In the genomic region with DNA sequence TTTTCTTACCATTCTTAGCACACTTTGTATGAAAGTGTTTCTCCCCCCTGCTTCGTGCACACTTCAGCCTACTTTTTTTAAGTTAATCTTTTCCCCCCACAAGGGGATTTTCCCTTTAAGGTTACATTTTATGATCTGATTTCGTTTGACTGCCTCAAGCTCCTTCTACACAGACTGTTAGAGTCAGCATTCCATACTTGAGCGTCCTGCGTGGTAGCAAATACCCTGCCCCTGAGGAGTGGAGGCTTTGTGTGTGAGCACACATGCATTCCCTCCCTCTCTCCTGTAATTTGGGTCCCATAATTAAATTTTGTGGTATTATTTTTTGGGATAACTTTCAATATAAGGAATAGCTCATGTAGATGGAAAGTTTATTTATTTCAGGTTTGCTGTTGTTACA, we compare ENCODE assay signal across 16 mouse cellular contexts.
DNase-seq lines count a peak whose midpoint lies in the region; ATAC-seq and TF ChIP-seq lines count a peak whose summit lies in the region.
"Had no signal": no experiment of that assay in that cellular context is flagged by ENCODE, and none has a peak within 500 bp of the region (broad histone marks: within the 10 kb centered on the region; RNA-seq: fewer than 3 reads in every experiment).

No protein-coding gene starts in this region.

- WGBS in kidney, adult 2 months, result 26% methylated on average over 4 of the region's 4 CpGs
- WGBS in limb, embryonic 14.5 days, result 5% methylated on average over 4 of the region's 4 CpGs
- 73% methylated on average over 4 of the region's 4 CpGs for WGBS in hindbrain, embryonic 13.5 days

- H3K9me3 ChIP-seq in limb, embryonic 14.5 days (ENCODE audit: control insufficient read depth, low read length), result no peaks in the 10 kb centered on the region
- H3K9me3 ChIP-seq in hindbrain, embryonic 13.5 days, result no peaks in the 10 kb centered on the region
- H3K9me3 ChIP-seq: megakaryocyte, embryonic 14.5 days had no signal

- no peak for TF ChIP-seq POLR2A in kidney, adult 2 months (IDR thresholded peaks at IDR 0.05; ENCODE audit: low read depth, low read length)
- no peak for TF ChIP-seq POLR2A in limb, embryonic 14.5 days (IDR thresholded peaks at IDR 0.05; ENCODE audit: borderline replicate concordance, extremely low read depth, insufficient read depth, insufficient read length)

- H3K9ac ChIP-seq in limb, embryonic 14.5 days (ENCODE audit: low read depth, low read length, severe bottlenecking), result no peak overlapping the region
- no peak overlapping the region for H3K9ac ChIP-seq in hindbrain, embryonic 13.5 days

- ATAC-seq in CD4-positive, CD25-positive, alpha-beta regulatory T cell, adult 4 months, result peak; percentile 47
- ATAC-seq in activated CD4-positive, CD25-positive, alpha-beta regulatory T cell, adult 4 months, result peak; percentile 26
- ATAC-seq in limb, embryonic 14.5 days (ENCODE audit: low FRiP score, low read depth), result no peak
- ATAC-seq in hindbrain, embryonic 13.5 days (ENCODE audit: low FRiP score), result no peak
- ATAC-seq: forebrain, embryonic 14.5 days; hindbrain, postnatal 0 days had no signal

- peak overlapping the region; percentile 46 for H3K27ac ChIP-seq in kidney, adult 2 months (ENCODE audit: insufficient read depth, low read depth, low read length)
- peak overlapping the region; percentile 2; the same call in 1 of the 2 replicates for H3K27ac ChIP-seq in limb, embryonic 14.5 days (replicated peaks; ENCODE audit: low read depth, low read length)
- no peak overlapping the region for H3K27ac ChIP-seq in hindbrain, embryonic 13.5 days
- H3K27ac ChIP-seq: hindbrain, postnatal 0 days had no signal

- no peak for DNase-seq in kidney, adult 2 months
- DNase-seq in kidney, adult 18-20 months, result no peak
- no peak for DNase-seq in limb, embryonic 14.5 days (ENCODE audit: low spot score)
- DNase-seq in testis, postnatal 14 days (ENCODE audit: low spot score), result no peak
- DNase-seq: cerebellum, postnatal 14 days; layer of hippocampus, adult 9-11 months; lung, adult 18-20 months; thymus, adult 18-20 months had no signal

- peaks cover 6% of the 10 kb centered on the region for H3K4me1 ChIP-seq in kidney, adult 2 months (ENCODE audit: control insufficient read depth, insufficient read depth, low read length)
- peaks cover 17% of the 10 kb centered on the region for H3K4me1 ChIP-seq in limb, embryonic 14.5 days (ENCODE audit: control insufficient read depth, insufficient read depth, low read length)
- H3K4me1 ChIP-seq in hindbrain, embryonic 13.5 days (replicated peaks), result 0 out of 2 replicates have a peak, but pooled peaks cover 2% of the 10 kb centered on the region

- no peaks in the 10 kb centered on the region for H3K36me3 ChIP-seq in kidney, adult 2 months (ENCODE audit: control insufficient read depth, insufficient read depth, low read length)
- H3K36me3 ChIP-seq in limb, embryonic 14.5 days (ENCODE audit: control insufficient read depth, insufficient read depth, low read length), result no peaks in the 10 kb centered on the region
- H3K36me3 ChIP-seq in hindbrain, embryonic 13.5 days, result no peaks in the 10 kb centered on the region

- no peak overlapping the region for H3K4me2 ChIP-seq in limb, embryonic 14.5 days (replicated peaks; ENCODE audit: low read depth, low read length, severe bottlenecking)
- no peak overlapping the region for H3K4me2 ChIP-seq in hindbrain, embryonic 13.5 days
- H3K4me2 ChIP-seq: heart, embryonic 11.5 days had no signal

- H3K27me3 ChIP-seq in kidney, adult 2 months (replicated peaks; ENCODE audit: control insufficient read depth, insufficient read depth, low read length), result no peaks in the 10 kb centered on the region
- no peaks in the 10 kb centered on the region for H3K27me3 ChIP-seq in limb, embryonic 14.5 days (ENCODE audit: control insufficient read depth, insufficient read depth, low read length)
- no peaks in the 10 kb centered on the region for H3K27me3 ChIP-seq in hindbrain, embryonic 13.5 days
- H3K27me3 ChIP-seq: CH12.LX; megakaryocyte, embryonic 14.5 days had no signal

- TF ChIP-seq CTCF in kidney, adult 2 months (conservative IDR thresholded peaks at IDR 0.05; ENCODE audit: insufficient read depth, insufficient read length, low read depth, low read length), result no peak

- no peak overlapping the region for H3K4me3 ChIP-seq in kidney, adult 2 months (ENCODE audit: insufficient read depth, low read depth, low read length)
- H3K4me3 ChIP-seq in limb, embryonic 14.5 days (replicated peaks; ENCODE audit: low read length), result no peak overlapping the region
- no peak overlapping the region for H3K4me3 ChIP-seq in hindbrain, embryonic 13.5 days
- H3K4me3 ChIP-seq: megakaryocyte, embryonic 14.5 days had no signal

Comparison
In these comparisons a context has a peak if more than half of its experiments do, and no peak if none do; other contexts are left out.
1. ATAC-seq: peak in CD4-positive, CD25-positive, alpha-beta regulatory T cell, adult 4 months (single experiment) and activated CD4-positive, CD25-positive, alpha-beta regulatory T cell, adult 4 months (single experiment); none in limb, embryonic 14.5 days (single experiment) and hindbrain, embryonic 13.5 days (single experiment).